Mouse (Mus musculus) heart, embryonic 13.5 days (tissue): ENCODE measurements around the gene Zbtb14. TPM values are rescaled to one million over a fixed set of nuclear protein-coding genes. Genes with fewer than 3 reads are reported as not detected.

Source experiments
- ATAC-seq: fragments of 200-750 bp; cut with Nextera tagmentation; 2 replicates; pipeline ENCODE4 v1.8.0; 2017; ENCODE audit warnings: moderate TSS enrichment; ENCODE audit not compliant: insufficient number of reproducible peaks, low FRiP score, low TSS enrichment; ENCODE audit errors: extremely low read depth
- H3K27ac ChIP-seq: fragments of 300-500 bp; sonication (generic); replicated peaks from 2 replicates; pipeline ENCODE4 v1.5.1; 2015; ENCODE audit warnings: moderate library complexity, mild to moderate bottlenecking, inconsistent platforms
- H3K27me3 ChIP-seq: fragments of 300-500 bp; sonication (generic); replicated peaks from 2 replicates; pipeline ENCODE4 v1.6.1; 2015; ENCODE audit warnings: mild to moderate bottlenecking, inconsistent platforms
- H3K36me3 ChIP-seq: fragments of 300-500 bp; sonication (generic); 2 replicates; pipeline ENCODE4 v1.6.1; 2015; ENCODE audit warnings: mild to moderate bottlenecking, inconsistent platforms
- H3K4me1 ChIP-seq: fragments of 300-500 bp; sonication (generic); 2 replicates; pipeline ENCODE4 v1.6.1; 2015; ENCODE audit warnings: inconsistent platforms
- H3K4me2 ChIP-seq: fragments of 300-500 bp; sonication (generic); 2 replicates; pipeline ENCODE4 v1.6.1; 2015; ENCODE audit warnings: inconsistent platforms, mild to moderate bottlenecking, moderate library complexity
- H3K4me3 ChIP-seq: fragments of 300-500 bp; sonication (generic); 2 replicates; pipeline ENCODE4 v1.5.1; 2015; ENCODE audit warnings: moderate library complexity, mild to moderate bottlenecking, inconsistent platforms
- H3K9ac ChIP-seq: fragments of 300-500 bp; sonication (generic); 2 replicates; pipeline ENCODE4 v1.6.1; 2015; ENCODE audit warnings: inconsistent platforms, mild to moderate bottlenecking, moderate library complexity
- H3K9me3 ChIP-seq: fragments of 300-500 bp; sonication (generic); 2 replicates; pipeline ENCODE4 v1.6.1; 2016; ENCODE audit warnings: inconsistent platforms
- WGBS: fragments of 180-500 bp; shearing (Covaris S2); methylation state at CpG from one replicate; pipeline ENCODE4 v1.1.7; 2015; ENCODE audit warnings: mixed read lengths; 5-methylcytosine and 5-hydroxymethylcytosine counted together
- polyA plus RNA-seq: library from polyadenylated mRNA; unstranded; fragments of >200 nt; fragmentation: Nextera tagmentation; extraction: Ambion mirVana; gene quantifications from 2 replicates; pipeline ENCODE4 v1.2.1, GENCODE M21; 2015

Zbtb14 gene
- polyA plus RNA-seq, 1 experiment from 2014 or later = 13.3 TPM

- WGBS = 70% methylated on average over 2 of the region's 2 CpGs
- H3K4me3 ChIP-seq = no peak overlapping the region
Measured at GRCm38 (mm10) chr17:69401146-69401545, 18.3 kb downstream of the Zbtb14 start.

GRCm38 (mm10) chr17:69416163-69416562 is 33.3 kb downstream of the Zbtb14 start:
- ATAC-seq = no peak
- Histone ChIP-seq H3K36me3 (no peaks in the 10 kb centered on the region), H3K4me1 (peaks cover 18% of the 10 kb centered on the region), H3K27me3 (no peaks in the 10 kb centered on the region), H3K4me2 (peak overlapping the region; percentile 85), H3K9ac (peak overlapping the region; percentile 92), H3K27ac (peak overlapping the region; percentile 98), H3K4me3 (peak overlapping the region; percentile 85), H3K9me3 (no peaks in the 10 kb centered on the region)

More at GRCm38 (mm10) chr17:69401146-69401545, 18.3 kb downstream of the Zbtb14 start:
- no peaks in the 10 kb centered on the region for H3K27me3 ChIP-seq
- H3K9me3 ChIP-seq = 0 out of 2 replicates have a peak, but pooled peaks cover 6% of the 10 kb centered on the region
- H3K4me2 ChIP-seq = no peak overlapping the region
- no peak overlapping the region for H3K27ac ChIP-seq
- H3K36me3 ChIP-seq = no peaks in the 10 kb centered on the region
- H3K4me1 ChIP-seq = peaks cover 9% of the 10 kb centered on the region
- no peak overlapping the region for H3K9ac ChIP-seq
- ATAC-seq = no peak

GRCm38 (mm10) chr17:69416920-69417661 is 34.2 kb downstream of the Zbtb14 start:
- peak overlapping the region; percentile 92 for H3K9ac ChIP-seq
- no peaks in the 10 kb centered on the region for H3K36me3 ChIP-seq
- H3K9me3 ChIP-seq = no peaks in the 10 kb centered on the region
- peak; percentile 99 for ATAC-seq
- H3K4me1 ChIP-seq = peaks cover 18% of the 10 kb centered on the region
- peak overlapping the region; percentile 85 for H3K4me2 ChIP-seq
- under 1% methylated on average over 56 of the region's 56 CpGs for WGBS
- H3K4me3 ChIP-seq = peak overlapping the region; percentile 85
- peak overlapping the region; percentile 98 for H3K27ac ChIP-seq
- H3K27me3 ChIP-seq = no peaks in the 10 kb centered on the region

GRCm38 (mm10) chr17:69417724-69418373 is 35.0 kb downstream of the Zbtb14 start:
- Histone ChIP-seq H3K27me3 (no peaks in the 10 kb centered on the region), H3K27ac (peak overlapping the region; percentile 98), H3K9me3 (no peaks in the 10 kb centered on the region), H3K4me2 (peak overlapping the region; percentile 85), H3K4me1 (peaks cover 18% of the 10 kb centered on the region), H3K36me3 (no peaks in the 10 kb centered on the region), H3K9ac (peak overlapping the region; percentile 92), H3K4me3 (peak overlapping the region; percentile 85)
- ATAC-seq = peak; percentile 23; the same call in 1 of the 2 replicates
- WGBS = 3% methylated on average over 26 of the region's 26 CpGs

- 4% methylated on average over 1 of the region's 1 CpGs for WGBS
Measured at GRCm38 (mm10) chr17:69421592-69421991, 38.7 kb downstream of the Zbtb14 start.

GRCm38 (mm10) chr17:69437836-69438235 is 55.0 kb downstream of the Zbtb14 start:
- H3K27me3 ChIP-seq = peaks cover 53% of the 10 kb centered on the region
- H3K4me3 ChIP-seq = no peak overlapping the region
- H3K4me2 ChIP-seq = no peak overlapping the region
- no peak for ATAC-seq
- H3K9me3 ChIP-seq = no peaks in the 10 kb centered on the region
- no peak overlapping the region for H3K9ac ChIP-seq
- 57% methylated on average over 5 of the region's 5 CpGs for WGBS
- H3K27ac ChIP-seq = no peak overlapping the region
- peaks cover 16% of the 10 kb centered on the region for H3K4me1 ChIP-seq
- H3K36me3 ChIP-seq = no peaks in the 10 kb centered on the region

More at GRCm38 (mm10) chr17:69421592-69421991, 38.7 kb downstream of the Zbtb14 start:
- no peak overlapping the region for H3K4me3 ChIP-seq
- no peak overlapping the region for H3K4me2 ChIP-seq
- H3K27ac ChIP-seq = no peak overlapping the region
- peaks cover 11% of the 10 kb centered on the region for H3K4me1 ChIP-seq
- no peak overlapping the region for H3K9ac ChIP-seq
- H3K9me3 ChIP-seq = no peaks in the 10 kb centered on the region
- H3K36me3 ChIP-seq = no peaks in the 10 kb centered on the region
- ATAC-seq = no peak
- no peaks in the 10 kb centered on the region for H3K27me3 ChIP-seq

- H3K4me2 ChIP-seq = peak overlapping the region; percentile 75
- H3K4me1 ChIP-seq = peaks cover 16% of the 10 kb centered on the region
- H3K27ac ChIP-seq = no peak overlapping the region
- no peak for ATAC-seq
- 29% methylated on average over 14 of the region's 14 CpGs for WGBS
- peaks cover 53% of the 10 kb centered on the region for H3K27me3 ChIP-seq
- peak overlapping the region; percentile 74 for H3K9ac ChIP-seq
- H3K36me3 ChIP-seq = no peaks in the 10 kb centered on the region
- no peaks in the 10 kb centered on the region for H3K9me3 ChIP-seq
- peak overlapping the region; percentile 58 for H3K4me3 ChIP-seq
Measured at GRCm38 (mm10) chr17:69438486-69438885, 55.6 kb downstream of the Zbtb14 start.

GRCm38 (mm10) chr17:69438990-69439491 is 56.2 kb downstream of the Zbtb14 start, which contains the start of gene Akain1:
Akain1 (plus strand) TSS chr17:69439326.
- peak within 1 kb of the TSS; percentile 75 for H3K4me2 ChIP-seq
- H3K9ac ChIP-seq = peak within 1 kb of the TSS; percentile 74
- no peaks in the 10 kb centered on the region for H3K36me3 ChIP-seq
- ATAC-seq = peak; percentile 71; the same call in 1 of the 2 replicates
- no peak within 1 kb of the TSS for H3K27ac ChIP-seq
- H3K4me1 ChIP-seq = peaks cover 16% of the 10 kb centered on the region
- WGBS = under 1% methylated on average over 27 of the region's 44 CpGs
- H3K27me3 ChIP-seq = peaks cover 53% of the 10 kb centered on the region
- no peaks in the 10 kb centered on the region for H3K9me3 ChIP-seq
- peak within 1 kb of the TSS; percentile 58 for H3K4me3 ChIP-seq

- ATAC-seq = no peak
- under 1% methylated on average over 43 of the region's 52 CpGs for WGBS
- no peaks in the 10 kb centered on the region for H3K36me3 ChIP-seq
- H3K4me1 ChIP-seq = peaks cover 16% of the 10 kb centered on the region
- H3K27ac ChIP-seq = no peak overlapping the region
- no peaks in the 10 kb centered on the region for H3K9me3 ChIP-seq
- peak overlapping the region; percentile 75 for H3K4me2 ChIP-seq
- H3K27me3 ChIP-seq = peaks cover 53% of the 10 kb centered on the region
- peak overlapping the region; percentile 58 for H3K4me3 ChIP-seq
- no peak overlapping the region for H3K9ac ChIP-seq
Measured at GRCm38 (mm10) chr17:69439571-69440480, 57.0 kb downstream of the Zbtb14 start.
